Comparison of ENCODE assay signal across 20 mouse cellular contexts in genomic region chr13:73736943-73737342, GRCm38 (mm10). TPM values are rescaled to one million over a fixed set of nuclear protein-coding genes. Genes with fewer than 3 reads are reported as not detected.
DNase-seq lines count a peak whose midpoint lies in the region; ATAC-seq and TF ChIP-seq lines count a peak whose summit lies in the region.
"Had no signal": no experiment of that assay in that cellular context is flagged by ENCODE, and none has a peak within 500 bp of the region (broad histone marks: within the 10 kb centered on the region; RNA-seq: fewer than 3 reads in every experiment).

No protein-coding gene starts in this region.

- H3K9ac ChIP-seq in heart, embryonic 16.5 days (ENCODE audit: low read length) = no peak overlapping the region
- H3K9ac ChIP-seq in hindbrain, postnatal 0 days (replicated peaks; ENCODE audit: low read length) = no peak overlapping the region
- H3K9ac ChIP-seq: limb, embryonic 15.5 days had no signal

- H3K4me2 ChIP-seq in heart, embryonic 16.5 days (ENCODE audit: low read depth, low read length) = no peak overlapping the region
- no peak overlapping the region for H3K4me2 ChIP-seq in hindbrain, postnatal 0 days (ENCODE audit: low read depth, low read length)
- H3K4me2 ChIP-seq: limb, embryonic 15.5 days had no signal

- peaks cover 10% of the 10 kb centered on the region for H3K4me1 ChIP-seq in heart, embryonic 16.5 days (ENCODE audit: control insufficient read depth, insufficient read depth, low read length)
- H3K4me1 ChIP-seq in hindbrain, postnatal 0 days (ENCODE audit: insufficient read depth, low read length) = peaks cover 9% of the 10 kb centered on the region

- H3K9me3 ChIP-seq in heart, embryonic 16.5 days (replicated peaks; ENCODE audit: control insufficient read depth, low read length) = no peaks in the 10 kb centered on the region
- H3K9me3 ChIP-seq in hindbrain, postnatal 0 days (ENCODE audit: low read length) = no peaks in the 10 kb centered on the region
- H3K9me3 ChIP-seq: limb, embryonic 15.5 days had no signal

- no peaks in the 10 kb centered on the region for H3K36me3 ChIP-seq in heart, embryonic 16.5 days (ENCODE audit: control insufficient read depth, insufficient read depth)
- H3K36me3 ChIP-seq in hindbrain, postnatal 0 days (ENCODE audit: insufficient read depth, low read length) = no peaks in the 10 kb centered on the region
- H3K36me3 ChIP-seq: limb, embryonic 15.5 days had no signal

- H3K27ac ChIP-seq in heart, embryonic 16.5 days (ENCODE audit: low read length) = peak overlapping the region; percentile 27; the same call in 1 of the 2 replicates
- no peak overlapping the region for H3K27ac ChIP-seq in hindbrain, postnatal 0 days
- H3K27ac ChIP-seq: kidney, postnatal 0 days; left cerebral cortex, adult 2 months; limb, embryonic 15.5 days had no signal

- no peaks in the 10 kb centered on the region; the same call in 1 of the 2 replicates for H3K27me3 ChIP-seq in heart, embryonic 16.5 days (ENCODE audit: control insufficient read depth, insufficient read depth, low read length)
- no peaks in the 10 kb centered on the region for H3K27me3 ChIP-seq in hindbrain, postnatal 0 days (ENCODE audit: insufficient read depth, low read length)
- H3K27me3 ChIP-seq: CH12.LX had no signal

- no peak for TF ChIP-seq CTCF in hindbrain, postnatal 0 days (IDR thresholded peaks at IDR 0.05; ENCODE audit: low read depth)

- no peak for DNase-seq in heart, adult 8-10 months (ENCODE audit: low spot score)
- peak; percentile 30 for DNase-seq in lung, postnatal 10 days
- peak; percentile 62 for DNase-seq in thymus, postnatal 14 days
- no peak for DNase-seq in hindbrain, postnatal 0 days (ENCODE audit: low spot score)
- DNase-seq in left cerebral cortex, adult 8-10 months (ENCODE audit: low spot score in 2 of 2) = no peak
- no peak for DNase-seq in layer of hippocampus, postnatal 10 days (ENCODE audit: low spot score in 2 of 2)
- DNase-seq: adrenal gland, postnatal 25 days; cerebellum, postnatal 36 days; gastrocnemius, postnatal 14 days; right cerebral cortex, postnatal 14 days had no signal

- no peak overlapping the region for H3K4me3 ChIP-seq in heart, embryonic 16.5 days (ENCODE audit: low read length)
- no peak overlapping the region for H3K4me3 ChIP-seq in hindbrain, postnatal 0 days (ENCODE audit: low read length)
- H3K4me3 ChIP-seq: left cerebral cortex, adult 2 months; limb, embryonic 15.5 days had no signal

- WGBS in heart, embryonic 16.5 days = 73% methylated on average over 3 of the region's 3 CpGs
- 95% methylated on average over 3 of the region's 3 CpGs for WGBS in hindbrain, postnatal 0 days

- ATAC-seq in heart, embryonic 16.5 days (replicated peaks; ENCODE audit: extremely low read depth, insufficient read depth, low FRiP score) = no peak
- ATAC-seq in CD4-positive, CD25-positive, alpha-beta regulatory T cell, adult 4 months = peak; percentile 78
- no peak for ATAC-seq in hindbrain, postnatal 0 days
- ATAC-seq: forebrain, embryonic 16.5 days had no signal

RNA-seq across cellular contexts. Expression of gene Slc12a7, which starts 4.0 kb away (rescaled TPM):
- 42.1 and 46.9 TPM in 2 replicates for polyA plus RNA-seq in heart, embryonic 16.5 days (2015; fragmentation: Nextera tagmentation; extraction: Ambion mirVana)
- 100 to 1,000 TPM; 207 to 245 (median 212) TPM for total RNA-seq in heart, adult 8-10 months (2022)
- polyA plus RNA-seq in CD4-positive, CD25-positive, alpha-beta regulatory T cell, adult 4 months (2017; shearing (Covaris generic)) = 10 to 100 TPM; 37.2 to 50.1 TPM
- total RNA-seq in hindbrain, postnatal 0 days (2014; rRNA removed) = 7.1 and 11.0 TPM in 2 replicates
- polyA plus RNA-seq in hindbrain, postnatal 0 days (2015; fragmentation: Nextera tagmentation; extraction: Ambion mirVana) = 4.2 and 4.3 TPM in 2 replicates
- total RNA-seq in left cerebral cortex, adult 8-10 months (2022) = 10 to 100 TPM in 1 of 4 experiments, 1 to 10 TPM in 3; 3.5 to 10.8 (median 5.5) TPM
- total RNA-seq in layer of hippocampus, postnatal 10 days (2021) = 10 to 100 TPM in 1 of 2 experiments, 1 to 10 TPM in 1; 9.0 to 10.4 TPM

RNA-seq across cellular contexts. Expression of gene Slc6a19, which starts 32.3 kb away (rescaled TPM):
- 0.50 TPM in 1 of 2 replicates, not detected in the other for polyA plus RNA-seq in heart, embryonic 16.5 days (2015; fragmentation: Nextera tagmentation; extraction: Ambion mirVana)
- total RNA-seq in heart, adult 8-10 months (2022) = not detected
- polyA plus RNA-seq in CD4-positive, CD25-positive, alpha-beta regulatory T cell, adult 4 months (2017; shearing (Covaris generic)) = not detected
- total RNA-seq in hindbrain, postnatal 0 days (2014; rRNA removed) = 0.05 and 0.14 TPM in 2 replicates
- polyA plus RNA-seq in hindbrain, postnatal 0 days (2015; fragmentation: Nextera tagmentation; extraction: Ambion mirVana) = 0.34 and 0.51 TPM in 2 replicates
- under 1 TPM in 2 of 4 experiments, not detected in 2; 0.17 to 0.18 TPM for total RNA-seq in left cerebral cortex, adult 8-10 months (2022)
- under 1 TPM; 0.14 to 0.16 TPM for total RNA-seq in layer of hippocampus, postnatal 10 days (2021)
- polyA plus RNA-seq: heart, embryonic 14.5 days had no signal

RNA-seq across cellular contexts. Expression of gene Slc6a18, which starts 59.1 kb away (rescaled TPM):
- not detected in 2 replicates for polyA plus RNA-seq in heart, embryonic 16.5 days (2015; fragmentation: Nextera tagmentation; extraction: Ambion mirVana)
- total RNA-seq in heart, adult 8-10 months (2022) = not detected
- polyA plus RNA-seq in CD4-positive, CD25-positive, alpha-beta regulatory T cell, adult 4 months (2017; shearing (Covaris generic)) = not detected
- total RNA-seq in hindbrain, postnatal 0 days (2014; rRNA removed) = not detected in 2 replicates
- not detected in 2 replicates for polyA plus RNA-seq in hindbrain, postnatal 0 days (2015; fragmentation: Nextera tagmentation; extraction: Ambion mirVana)
- not detected for total RNA-seq in left cerebral cortex, adult 8-10 months (2022)
- not detected for total RNA-seq in layer of hippocampus, postnatal 10 days (2021)
- total RNA-seq: adrenal gland, postnatal 25 days; CH12.LX; left cerebral cortex, adult 2 months had no signal
- polyA plus RNA-seq: embryonic facial prominence, embryonic 14.5 days; forebrain, embryonic 16.5 days; heart, embryonic 14.5 days; stomach, embryonic 16.5 days had no signal

Comparison
In these comparisons a context has a peak if more than half of its experiments do, and no peak if none do; other contexts are left out.
1. DNase-seq: peak in lung, postnatal 10 days (single experiment) and thymus, postnatal 14 days (single experiment); none in heart, adult 8-10 months (single experiment), hindbrain, postnatal 0 days (single experiment), left cerebral cortex, adult 8-10 months (0 of 2) and layer of hippocampus, postnatal 10 days (0 of 2).
2. RNA of gene Slc12a7, which starts 4.0 kb away (total RNA-seq): 207 to 245 TPM in heart, adult 8-10 months; 7.1 to 11.0 TPM in hindbrain, postnatal 0 days, 9.0 to 10.4 TPM in layer of hippocampus, postnatal 10 days and 3.5 to 10.8 TPM in left cerebral cortex, adult 8-10 months; every median in the first group is over 10 times any median in the second.